Mouse (Mus musculus) CH12.LX (cell line): ENCODE measurements at regions not wholly inside any gene's neighbourhood (a gene's known extent, or its start where the extent isn't known, plus 50 kb on each side); places are given as distances from the start of the nearest gene placed in this dataset.

Experiments
- DNase-seq: peaks from one replicate; pipeline ENCODE4 v3.0.0-alpha.2; 2013; ENCODE audit errors: extremely low read depth
- H3K27ac ChIP-seq: 2 replicates; pipeline ENCODE4 v1.5.1; 2012; ENCODE audit warnings: low read depth, mild to moderate bottlenecking, control low read depth, moderate library complexity; ENCODE audit not compliant: insufficient read depth
- H3K27me3 ChIP-seq: replicated peaks from 2 replicates; pipeline ENCODE3; 2012; ENCODE audit warnings: inconsistent platforms
- H3K36me3 ChIP-seq, 2 experiments: replicated peaks in 1 of 2; 2 replicates each; pipeline versions ENCODE3 to v1.6.1; 2012; ENCODE audit warnings: inconsistent platforms in 1 of 2, low read length in 1 of 2, mild to moderate bottlenecking in 1 of 2, mixed read lengths in 1 of 2, moderate library complexity in 1 of 2; ENCODE audit not compliant: control insufficient read depth in 1 of 2, insufficient read depth in 1 of 2
- H3K4me1 ChIP-seq, 2 experiments: 2 replicates each; pipeline ENCODE4 v1.6.1; 2012; ENCODE audit warnings: inconsistent platforms in 1 of 2, moderate library complexity in 1 of 2; ENCODE audit not compliant: insufficient read depth in 2 of 2, control insufficient read depth in 1 of 2
- H3K4me2 ChIP-seq: 2 replicates; pipeline ENCODE4 v1.6.1; 2012; ENCODE audit warnings: low read depth, mild to moderate bottlenecking, control low read depth; ENCODE audit not compliant: poor library complexity, insufficient read depth, severe bottlenecking
- H3K4me3 ChIP-seq, 3 experiments: fragments of 150-350 bp in 1 of 3; sonication (generic) in 1 of 3; replicated peaks in 1 of 3; 2 replicates each; pipeline versions ENCODE3 to v1.5.1; 2011 to 2012; ENCODE audit warnings: low read depth in 2 of 3, low read length in 2 of 3, mild to moderate bottlenecking in 2 of 3, moderate library complexity in 2 of 3, control low read depth in 1 of 3, improper control_type of control experiment in 1 of 3, inconsistent platforms in 1 of 3, mixed read lengths in 1 of 3; ENCODE audit not compliant: poor library complexity in 1 of 3
- H3K79me2 ChIP-seq: replicated peaks from 2 replicates; pipeline ENCODE4 v1.6.1; 2012; ENCODE audit warnings: mild to moderate bottlenecking, moderate library complexity; ENCODE audit not compliant: control insufficient read depth, poor library complexity, insufficient read depth, severe bottlenecking; ENCODE audit errors: extremely low read depth
- H3K9ac ChIP-seq: 2 replicates; pipeline ENCODE4 v1.6.1; 2012; ENCODE audit warnings: low read depth, mild to moderate bottlenecking, control low read depth, moderate library complexity; ENCODE audit not compliant: insufficient read depth
- H3K9me3 ChIP-seq: replicated peaks from 2 replicates; pipeline ENCODE3; 2012; ENCODE audit warnings: low read length, inconsistent platforms, mixed read lengths
- BHLHE40 ChIP-seq: IDR thresholded peaks from 2 replicates; pipeline ENCODE4 v1.6.1; 2011; ENCODE audit warnings: mild to moderate bottlenecking, low read depth, low read length, improper control_type of control experiment
- CHD2 ChIP-seq: IDR thresholded peaks from 2 replicates; pipeline ENCODE4 v1.6.1; 2011; ENCODE audit warnings: low read length, improper control_type of control experiment
- E2F4 ChIP-seq: IDR thresholded peaks from 2 replicates; pipeline ENCODE4 v1.6.1; 2011; ENCODE audit warnings: low read depth, low read length, improper control_type of control experiment; ENCODE audit not compliant: insufficient replicate concordance
- ELF1 ChIP-seq: IDR thresholded peaks from 2 replicates; pipeline ENCODE4 v1.6.1; 2014; ENCODE audit warnings: low read depth, mild to moderate bottlenecking, inconsistent platforms, low read length, improper control_type of control experiment
- EP300 ChIP-seq: IDR thresholded peaks from 2 replicates; pipeline ENCODE4 v1.6.1; 2011; ENCODE audit warnings: low read length, improper control_type of control experiment
- GABPA ChIP-seq: IDR thresholded peaks from 2 replicates; pipeline ENCODE4 v1.6.1; 2012; ENCODE audit warnings: low read depth, low read length, improper control_type of control experiment, inconsistent platforms; ENCODE audit not compliant: insufficient replicate concordance
- IRF4 ChIP-seq: IDR thresholded peaks from 2 replicates; pipeline ENCODE4 v1.6.1; 2014; ENCODE audit warnings: low read depth, mild to moderate bottlenecking, inconsistent platforms, low read length, improper control_type of control experiment
- JUN ChIP-seq: IDR thresholded peaks from 2 replicates; pipeline ENCODE4 v1.6.1; 2011; ENCODE audit warnings: low read depth, mild to moderate bottlenecking, low read length, improper control_type of control experiment, moderate library complexity; ENCODE audit not compliant: insufficient read depth
- JUND ChIP-seq: conservative IDR thresholded peaks from 2 replicates; pipeline ENCODE4 v1.6.1; 2011; ENCODE audit warnings: low read depth, low read length, improper control_type of control experiment
- MAX ChIP-seq: IDR thresholded peaks from 2 replicates; pipeline ENCODE4 v1.6.1; 2011; ENCODE audit warnings: low read length, improper control_type of control experiment
- MAZ ChIP-seq: IDR thresholded peaks from 2 replicates; pipeline ENCODE4 v1.6.1; 2012; ENCODE audit warnings: low read depth, mild to moderate bottlenecking, inconsistent platforms, low read length, improper control_type of control experiment, moderate library complexity
- MEF2A ChIP-seq: IDR thresholded peaks from 2 replicates; pipeline ENCODE4 v1.6.1; 2014; ENCODE audit warnings: low read depth, mild to moderate bottlenecking, inconsistent platforms, low read length, improper control_type of control experiment, borderline replicate concordance
- NELFE ChIP-seq: IDR thresholded peaks from 2 replicates; pipeline ENCODE4 v1.6.1; 2011; ENCODE audit warnings: low read depth, low read length, improper control_type of control experiment
- NRF1 ChIP-seq: IDR thresholded peaks from 2 replicates; pipeline ENCODE4 v1.6.1; 2014; ENCODE audit warnings: low read depth, mild to moderate bottlenecking, inconsistent platforms, low read length, improper control_type of control experiment, moderate library complexity
- POLR2A ChIP-seq: IDR thresholded peaks from 2 replicates; pipeline ENCODE4 v1.6.1; 2011; ENCODE audit warnings: low read depth, mild to moderate bottlenecking, improper control_type of control experiment, low read length
- POLR2AphosphoS2 ChIP-seq: IDR thresholded peaks from 2 replicates; pipeline ENCODE4 v1.6.1; 2011; ENCODE audit warnings: low read depth, low read length, improper control_type of control experiment
- RCOR1 ChIP-seq: conservative IDR thresholded peaks from 2 replicates; pipeline ENCODE4 v1.6.1; 2012; ENCODE audit warnings: low read depth, mild to moderate bottlenecking, inconsistent platforms, low read length, improper control_type of control experiment
- SIN3A ChIP-seq: IDR thresholded peaks from 2 replicates; pipeline ENCODE4 v1.6.1; 2012; ENCODE audit warnings: low read length, improper control_type of control experiment, inconsistent platforms
- SMC3 ChIP-seq: IDR thresholded peaks from 2 replicates; pipeline ENCODE4 v1.6.1; 2011; ENCODE audit warnings: low read depth, low read length, improper control_type of control experiment
- TBP ChIP-seq: conservative IDR thresholded peaks from 2 replicates; pipeline ENCODE4 v1.6.1; 2011; ENCODE audit warnings: low read depth, low read length, improper control_type of control experiment
- TCF12 ChIP-seq: IDR thresholded peaks from 2 replicates; pipeline ENCODE4 v1.6.1; 2014; ENCODE audit warnings: low read depth, mild to moderate bottlenecking, inconsistent platforms, low read length, improper control_type of control experiment
- UBTF ChIP-seq: IDR thresholded peaks from 2 replicates; pipeline ENCODE4 v1.6.1; 2012; ENCODE audit warnings: low read depth, mild to moderate bottlenecking, inconsistent platforms, low read length, improper control_type of control experiment, moderate library complexity
- USF2 ChIP-seq: conservative IDR thresholded peaks from 2 replicates; pipeline ENCODE4 v1.6.1; 2011; ENCODE audit warnings: low read depth, low read length, improper control_type of control experiment
- ZC3H11A ChIP-seq: IDR thresholded peaks from 2 replicates; pipeline ENCODE4 v1.6.1; 2012; ENCODE audit warnings: low read depth, mild to moderate bottlenecking, inconsistent platforms, low read length, improper control_type of control experiment
- ZNF384 ChIP-seq: IDR thresholded peaks from 2 replicates; pipeline ENCODE4 v1.6.1; 2012; ENCODE audit warnings: low read depth, low read length, improper control_type of control experiment, inconsistent platforms
- dilution Hi-C: fragments of 300-500 bp; cut with MboI; formaldehyde crosslinking; loops from 2 replicates; pipeline ENCODE4 v1.14.3; 2020; ENCODE audit warnings: low sequenced_read_pairs; ENCODE audit not compliant: extremely low pct_unique_long_range_greater_than_20kb, extremely low pct_ligation_motif_present
- in situ Hi-C: fragments of 300-500 bp; cut with MboI; formaldehyde crosslinking; loops from 3 replicates; pipeline ENCODE4 v1.14.3; 2019; ENCODE audit warnings: low sequenced_read_pairs, low pct_ligation_motif_present, low pct_unique_long_range_greater_than_20kb, mixed read lengths

DNA sequence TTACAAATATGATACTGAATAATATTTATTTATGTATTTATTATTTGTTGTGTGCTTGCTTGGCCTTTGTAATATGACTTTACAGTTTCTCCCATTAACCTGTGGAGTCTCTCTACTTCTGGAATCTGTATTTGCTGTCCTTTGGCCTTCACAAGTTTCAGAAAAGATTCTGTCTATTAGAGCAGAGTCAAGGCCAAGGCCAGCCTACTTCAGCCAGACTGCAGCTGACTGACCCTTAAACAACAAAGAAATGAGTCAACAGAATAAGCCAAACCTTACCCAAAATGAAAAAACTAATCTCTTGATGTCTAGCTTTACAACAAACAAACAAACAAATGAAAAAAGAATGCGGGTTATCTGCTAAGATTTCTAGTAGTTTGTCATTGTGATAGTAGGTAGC lies 532.7 kb upstream of the Btbd3 start:
- Histone ChIP-seq H3K4me2 (no peak overlapping the region), H3K9me3 (peaks cover 53% of the 10 kb centered on the region), H3K36me3 (no peaks in the 10 kb centered on the region), H3K27ac (no peak overlapping the region), H3K79me2 (no peaks in the 10 kb centered on the region), H3K27me3 (no peaks in the 10 kb centered on the region), H3K4me1 (no peaks in the 10 kb centered on the region), H3K9ac (no peak overlapping the region), H3K4me3 (no peak overlapping the region)
- no peak for DNase-seq
- dilution Hi-C loops (no loop called here), in situ Hi-C loops (no loop called here)
- TF ChIP-seq SMC3, result no peak
- no peak for TF ChIP-seq NRF1
- no peak for TF ChIP-seq BHLHE40
- no peak for TF ChIP-seq JUND
- no peak for TF ChIP-seq TBP
- no peak for TF ChIP-seq TCF12
- TF ChIP-seq UBTF, result no peak
- no peak for TF ChIP-seq RCOR1
- TF ChIP-seq IRF4, result no peak
- no peak for TF ChIP-seq CHD2

DNA sequence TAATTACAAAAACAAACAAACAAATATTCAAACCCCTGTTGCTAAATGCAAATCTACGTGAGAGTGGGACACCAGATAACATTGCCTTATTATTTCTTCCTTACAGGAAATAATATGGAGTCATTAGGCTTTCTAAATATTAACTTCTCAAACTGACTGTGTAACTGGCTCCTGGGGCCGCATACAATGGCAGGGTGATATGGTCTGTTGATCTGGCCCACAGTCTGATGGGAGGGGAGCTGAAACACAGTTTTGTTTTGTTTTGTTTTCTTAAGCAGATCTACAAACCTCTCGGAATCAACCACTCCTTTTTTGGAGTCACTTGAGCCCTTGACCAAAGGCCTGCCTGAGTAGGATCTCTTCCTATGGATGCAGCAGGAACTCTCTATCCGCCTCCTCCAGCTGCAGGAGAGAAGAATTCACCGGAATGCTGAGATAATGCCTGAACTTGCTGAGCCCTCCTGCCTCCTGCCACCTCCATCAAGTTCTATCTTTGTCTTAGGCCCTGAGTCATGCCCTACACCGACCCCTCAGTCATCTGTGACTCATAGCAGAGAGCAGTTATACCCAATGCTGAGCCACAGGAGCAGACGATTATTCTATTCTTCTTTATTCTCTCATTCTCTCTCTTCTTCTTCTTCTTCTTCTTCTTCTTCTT lies 534.5 kb upstream of the Btbd3 start:
- Histone ChIP-seq H3K9ac (no peak overlapping the region), H3K4me1 (no peaks in the 10 kb centered on the region), H3K27ac (no peak overlapping the region), H3K9me3 (peaks cover 48% of the 10 kb centered on the region), H3K4me2 (no peak overlapping the region), H3K36me3 (no peaks in the 10 kb centered on the region), H3K27me3 (no peaks in the 10 kb centered on the region), H3K4me3 (no peak overlapping the region), H3K79me2 (no peaks in the 10 kb centered on the region)
- TF ChIP-seq NRF1, result no peak
- TF ChIP-seq ELF1, result no peak
- TF ChIP-seq E2F4, result no peak
- no peak for TF ChIP-seq MEF2A
- TF ChIP-seq NELFE, result no peak
- no peak for TF ChIP-seq IRF4
- TF ChIP-seq JUND, result no peak
- no peak for TF ChIP-seq MAX
- TF ChIP-seq POLR2AphosphoS2, result no peak
- TF ChIP-seq ZC3H11A, result no peak
- TF ChIP-seq USF2, result no peak
- TF ChIP-seq GABPA, result no peak
- TF ChIP-seq EP300, result no peak
- TF ChIP-seq JUN, result no peak
- no peak for TF ChIP-seq CHD2
- TF ChIP-seq MAZ, result no peak
- TF ChIP-seq SIN3A, result no peak
- TF ChIP-seq UBTF, result no peak
- no peak for TF ChIP-seq POLR2A
- TF ChIP-seq ZNF384, result no peak
- in situ Hi-C loops, result no loop called here
- no peak for DNase-seq
- dilution Hi-C loops, result no loop called here
